Mouse (Mus musculus) kidney, postnatal 0 days (tissue): Measurements from ENCODE around the gene Tmed11. TPM values are rescaled to one million over a fixed set of nuclear protein-coding genes. Genes with fewer than 3 reads are reported as not detected.
A peak's percentile ranks its signal among the peaks of the same experiment; 100 is the strongest.
"Not testable (repeated sequence)": the region's sequence is repeated elsewhere in the genome, so short reads cannot be mapped to it uniquely, and the experiment has no call there.

Source experiments
- ATAC-seq: fragments of 200-750 bp; cut with Nextera tagmentation; replicated peaks from 2 replicates; pipeline ENCODE4 v1.8.0; 2017; ENCODE audit warnings: low read depth, moderate number of reproducible peaks, moderate TSS enrichment, moderate library complexity; ENCODE audit not compliant: low FRiP score
- DNase-seq: peaks from one replicate; pipeline ENCODE4 v3.0.0-alpha.2; 2016; ENCODE audit warnings: low spot score
- H3K27ac ChIP-seq: fragments of 300-500 bp; sonication (generic); 2 replicates; pipeline ENCODE4 v1.5.1; 2014; ENCODE audit warnings: mild to moderate bottlenecking
- H3K27me3 ChIP-seq: fragments of 300-500 bp; sonication (generic); 2 replicates; pipeline ENCODE4 v1.6.1; 2014; ENCODE audit warnings: low read length, mixed read lengths; ENCODE audit not compliant: insufficient read depth
- H3K36me3 ChIP-seq: fragments of 300-500 bp; sonication (generic); 2 replicates; pipeline ENCODE4 v1.6.1; 2014; ENCODE audit warnings: low read length, mixed read lengths; ENCODE audit not compliant: insufficient read depth
- H3K4me1 ChIP-seq: fragments of 300-500 bp; sonication (generic); replicated peaks from 2 replicates; pipeline ENCODE4 v1.6.1; 2014; ENCODE audit warnings: antibody characterized with exemption, low read length, mixed read lengths; ENCODE audit not compliant: insufficient read depth
- H3K4me2 ChIP-seq: fragments of 300-500 bp; sonication (generic); 2 replicates; pipeline ENCODE4 v1.6.1; 2014; ENCODE audit warnings: mild to moderate bottlenecking, low read length, moderate library complexity, mixed read lengths
- H3K4me3 ChIP-seq: fragments of 300-500 bp; sonication (generic); replicated peaks from 2 replicates; pipeline ENCODE4 v1.5.1; 2014; ENCODE audit warnings: low read depth, low read length
- H3K9ac ChIP-seq: fragments of 300-500 bp; sonication (generic); 2 replicates; pipeline ENCODE4 v1.6.1; 2014; ENCODE audit warnings: low read depth, low read length
- H3K9me3 ChIP-seq: fragments of 300-500 bp; sonication (generic); replicated peaks from 2 replicates; pipeline ENCODE4 v1.6.1; 2016; ENCODE audit warnings: low read length, inconsistent platforms, mixed read lengths
- CTCF ChIP-seq: IDR thresholded peaks from 2 replicates; pipeline ENCODE4 v1.5.1; 2016; ENCODE audit warnings: antibody characterized with exemption, low read depth, mild to moderate bottlenecking, moderate library complexity
- WGBS: fragments of 180-500 bp; shearing (Covaris S2); extraction: QIAGEN DNeasy Blood & Tissue Kit; methylation state at CpG from one replicate; pipeline ENCODE4 v1.1.7; 2014; 5-methylcytosine and 5-hydroxymethylcytosine counted together
- polyA plus RNA-seq: library from polyadenylated mRNA; unstranded; fragments of >200 nt; fragmentation: Nextera tagmentation; extraction: Ambion mirVana; gene quantifications from 2 replicates; pipeline ENCODE4 v1.2.1, GENCODE M21; 2015

Tmed11 gene
- not detected in 2 replicates for polyA plus RNA-seq

DNA sequence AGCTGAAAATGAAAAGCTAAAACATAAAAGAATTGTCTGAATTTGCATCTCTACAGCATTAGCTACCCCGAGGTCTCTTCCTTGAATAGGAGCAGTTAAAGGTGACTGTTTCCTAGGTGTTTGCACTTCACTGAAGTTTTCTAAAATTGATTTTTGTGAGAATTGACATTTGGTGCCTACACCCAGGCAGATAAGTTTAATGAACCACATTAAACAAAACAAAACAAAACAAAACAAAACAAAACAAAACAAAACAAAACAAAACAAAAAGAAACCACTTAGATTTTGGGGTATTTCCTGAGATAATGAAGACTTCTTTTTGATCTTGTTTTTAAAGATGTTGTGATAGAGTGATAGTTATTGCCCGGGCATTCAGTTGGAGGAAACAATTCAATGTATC, at the start of gene Tmed11:
TSS of gene Tmed11 (minus strand) at position 101 of the 400 bp plus-strand sequence.
- 66% methylated on average over 2 of the region's 2 CpGs for WGBS
- H3K27me3 ChIP-seq, H3K4me2 ChIP-seq, H3K4me1 ChIP-seq, H3K36me3 ChIP-seq, H3K27ac ChIP-seq, H3K4me3 ChIP-seq, H3K9me3 ChIP-seq, DNase-seq, ATAC-seq, H3K9ac ChIP-seq: not testable (repeated sequence)

DNA sequence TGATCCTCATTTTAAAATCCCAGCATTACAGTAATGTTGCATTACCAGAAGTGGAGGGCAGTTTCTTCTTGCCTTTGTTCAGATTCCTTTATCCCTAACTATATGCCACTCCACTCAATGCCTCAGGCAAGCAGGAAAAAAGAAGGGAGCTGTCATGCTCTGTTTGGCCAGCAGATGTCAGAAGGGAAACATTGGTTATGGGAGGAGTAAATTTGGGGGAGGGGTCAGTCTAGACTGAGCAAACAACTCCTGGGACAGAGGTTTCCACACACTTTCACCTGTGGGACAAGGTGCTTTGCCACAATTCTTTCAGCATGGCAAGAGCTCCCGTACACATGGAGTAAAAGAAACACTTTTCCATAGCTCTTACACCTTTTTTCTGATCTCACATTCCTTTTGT, 41.0 kb upstream of the Tmed11 start:
- DNase-seq = peak; percentile 27
- no peak overlapping the region for H3K4me3 ChIP-seq
- no peak overlapping the region for H3K4me2 ChIP-seq
- 68% methylated on average over 1 of the region's 1 CpGs for WGBS
- no peaks in the 10 kb centered on the region for H3K36me3 ChIP-seq
- no peak for ATAC-seq
- H3K27me3 ChIP-seq = no peaks in the 10 kb centered on the region
- peak; percentile 52 for TF ChIP-seq CTCF
- H3K27ac ChIP-seq = no peak overlapping the region
- no peaks in the 10 kb centered on the region for H3K4me1 ChIP-seq
- H3K9me3 ChIP-seq = no peaks in the 10 kb centered on the region
- no peak overlapping the region for H3K9ac ChIP-seq

DNA sequence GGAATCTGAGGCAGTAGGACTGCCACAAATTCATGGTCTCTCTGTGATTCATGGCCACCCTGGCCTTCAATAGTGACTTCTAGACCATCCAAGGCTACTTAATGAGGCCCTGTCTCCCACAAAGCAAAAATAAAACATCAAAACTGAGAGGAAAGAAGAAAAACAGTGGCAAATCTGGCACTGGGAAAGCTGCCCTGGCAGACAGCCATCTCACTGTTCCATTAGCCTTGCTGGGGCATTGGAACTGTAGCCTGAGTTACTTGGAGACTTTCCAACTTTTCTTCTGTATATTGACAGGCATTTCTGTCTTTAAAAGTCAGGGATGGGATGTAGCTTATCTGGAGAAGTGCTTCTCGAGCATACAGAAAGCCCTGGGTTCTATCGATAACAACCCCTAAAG, 28.1 kb upstream of the Tmed11 start:
- H3K4me1 ChIP-seq = no peaks in the 10 kb centered on the region

DNA sequence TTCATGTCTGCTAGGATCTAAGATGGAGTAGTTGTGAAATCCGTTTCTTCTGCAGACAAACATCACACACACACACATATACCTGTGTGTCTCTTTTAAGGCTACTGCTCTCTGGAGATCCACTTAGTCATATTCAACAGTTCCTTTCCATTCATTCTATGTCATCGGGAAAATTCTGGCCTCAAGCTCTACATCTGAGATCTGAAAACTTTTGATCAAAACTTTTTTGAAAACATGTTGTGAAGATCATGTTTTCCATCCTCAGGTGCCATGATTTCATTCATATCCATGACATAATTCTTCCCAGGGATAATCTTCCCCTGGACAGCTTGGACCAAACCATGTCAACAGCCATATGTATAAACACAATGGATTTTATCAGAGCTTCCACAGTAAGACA, 13.6 kb upstream of the Tmed11 start, which contains the start of gene Vmn2r8:
TSS of gene Vmn2r8 (minus strand) at position 101 of the 400 bp plus-strand sequence.
- H3K27ac ChIP-seq, ATAC-seq, H3K4me2 ChIP-seq, H3K4me3 ChIP-seq, H3K9me3 ChIP-seq, H3K4me1 ChIP-seq, H3K36me3 ChIP-seq, H3K27me3 ChIP-seq, H3K9ac ChIP-seq, DNase-seq: not testable (repeated sequence)
- WGBS = 63% methylated on average over 2 of the region's 2 CpGs

More for the DNA sequence above, 28.1 kb upstream of the Tmed11 start:
- Histone ChIP-seq H3K9ac (no peak overlapping the region), H3K36me3 (no peaks in the 10 kb centered on the region), H3K27me3 (no peaks in the 10 kb centered on the region), H3K4me2 (no peak overlapping the region), H3K4me3 (no peak overlapping the region), H3K9me3 (no peaks in the 10 kb centered on the region), H3K27ac (no peak overlapping the region)
- 88% methylated on average over 2 of the region's 2 CpGs for WGBS
- TF ChIP-seq CTCF = no peak
- ATAC-seq (no peak), DNase-seq (no peak)

DNA sequence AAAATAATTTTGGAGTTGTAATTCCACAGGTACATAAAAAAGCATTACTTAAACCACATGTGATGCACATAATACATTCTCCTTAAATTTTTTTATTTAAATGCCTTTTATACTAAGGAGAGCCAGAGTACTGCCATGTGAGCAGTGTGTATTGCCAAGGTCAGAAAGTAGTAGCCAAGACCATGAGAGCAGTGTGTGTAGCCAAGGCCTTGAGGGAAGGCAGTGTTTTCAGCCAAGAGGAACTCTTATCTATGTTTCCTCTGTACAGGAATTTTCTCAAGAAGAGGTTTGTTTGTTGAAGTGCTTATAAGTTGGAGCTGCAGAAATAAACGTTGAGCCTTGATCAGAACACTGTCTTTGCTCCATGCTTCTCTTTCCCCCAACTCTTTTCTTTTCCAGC, 8.5 kb upstream of the Tmed11 start:
- no peak for DNase-seq
- Histone ChIP-seq H3K4me3 (no peak overlapping the region), H3K27me3 (no peaks in the 10 kb centered on the region), H3K4me2 (no peak overlapping the region), H3K9ac (no peak overlapping the region), H3K4me1 (no peaks in the 10 kb centered on the region), H3K27ac (no peak overlapping the region), H3K9me3 (no peaks in the 10 kb centered on the region), H3K36me3 (no peaks in the 10 kb centered on the region)
- TF ChIP-seq CTCF = no peak
- no peak for ATAC-seq
- WGBS = 43% methylated on average over 1 of the region's 1 CpGs

DNA sequence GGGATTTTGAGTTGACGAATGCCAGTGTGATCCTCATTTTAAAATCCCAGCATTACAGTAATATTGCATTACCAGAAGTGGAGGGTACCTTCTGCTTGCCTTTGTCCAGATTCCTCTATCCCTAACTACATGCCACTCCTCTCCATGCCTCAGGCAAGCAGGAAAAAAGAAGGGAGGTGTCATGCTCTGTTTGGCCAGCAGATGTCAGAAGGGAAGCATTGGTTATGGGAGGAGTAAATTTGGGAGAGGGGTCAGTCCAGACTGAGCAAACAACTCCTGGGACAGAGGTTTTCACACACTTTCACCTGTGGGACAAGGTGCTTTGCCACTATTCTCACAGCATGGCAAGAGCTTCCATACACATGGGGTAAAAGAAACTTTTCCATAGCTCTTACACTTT, 4.8 kb downstream of the Tmed11 start:
- not testable (repeated sequence) for H3K4me3 ChIP-seq, H3K27me3 ChIP-seq, H3K4me1 ChIP-seq, H3K36me3 ChIP-seq, ATAC-seq, H3K9ac ChIP-seq, H3K9me3 ChIP-seq, H3K4me2 ChIP-seq, H3K27ac ChIP-seq
- 35% methylated on average over 1 of the region's 1 CpGs for WGBS
- DNase-seq = peak; percentile 7
- peak; percentile 65 for TF ChIP-seq CTCF

DNA sequence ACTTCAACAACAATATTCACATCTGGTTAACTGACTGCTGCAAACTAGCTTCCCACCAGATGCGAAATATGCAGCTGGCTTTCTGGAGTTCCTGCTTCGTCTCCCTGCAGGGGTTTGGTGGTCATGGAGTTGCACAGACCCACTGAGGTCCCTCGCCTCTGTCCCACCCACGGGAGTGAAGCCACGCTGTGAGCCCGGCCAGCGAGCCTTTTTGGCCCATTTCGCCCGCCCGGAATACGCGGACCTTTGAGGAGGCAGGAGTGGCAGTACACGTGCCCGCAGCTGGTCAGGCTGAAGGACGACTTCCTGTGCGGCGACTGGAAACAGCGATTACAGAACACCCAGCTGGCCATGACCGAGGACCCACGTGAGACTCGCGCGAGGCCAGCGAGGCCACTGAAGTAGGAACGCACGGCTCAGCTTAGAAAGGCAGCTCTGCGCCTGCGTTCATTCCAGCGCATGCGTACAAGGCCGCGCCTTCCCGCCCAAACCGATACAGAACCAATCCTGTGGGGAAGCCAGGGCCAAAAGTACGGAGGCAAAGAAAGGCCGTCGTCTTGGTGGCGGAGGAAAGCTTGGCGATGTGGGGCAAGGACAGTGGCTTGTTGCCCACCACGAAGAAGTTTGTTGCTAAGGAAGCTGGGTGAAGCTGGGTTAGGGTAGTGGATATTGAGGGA, 20.4 kb downstream of the Tmed11 start, which contains the start of gene Rnf212:
TSS of gene Rnf212 (minus strand) at position 353 of the 677 bp plus-strand sequence.
- ATAC-seq (no peak), DNase-seq (no peak)
- Histone ChIP-seq H3K9me3 (no peaks in the 10 kb centered on the region), H3K4me2 (no peak within 1 kb of the TSS), H3K9ac (no peak within 1 kb of the TSS), H3K4me3 (no peak within 1 kb of the TSS), H3K36me3 (no peaks in the 10 kb centered on the region), H3K27me3 (no peaks in the 10 kb centered on the region), H3K4me1 (no peaks in the 10 kb centered on the region), H3K27ac (no peak within 1 kb of the TSS)
- no peak for TF ChIP-seq CTCF
- 77% methylated on average over 40 of the region's 40 CpGs for WGBS
